Mouse (Mus musculus) WW6 (cell line): ENCODE data around the gene Wfikkn2.

Experiments used
- DNase-seq: peaks from one replicate; pipeline ENCODE4 v3.0.0-alpha.2; 2013; ENCODE audit warnings: low read depth, low spot score

Gene Wfikkn2

DNA sequence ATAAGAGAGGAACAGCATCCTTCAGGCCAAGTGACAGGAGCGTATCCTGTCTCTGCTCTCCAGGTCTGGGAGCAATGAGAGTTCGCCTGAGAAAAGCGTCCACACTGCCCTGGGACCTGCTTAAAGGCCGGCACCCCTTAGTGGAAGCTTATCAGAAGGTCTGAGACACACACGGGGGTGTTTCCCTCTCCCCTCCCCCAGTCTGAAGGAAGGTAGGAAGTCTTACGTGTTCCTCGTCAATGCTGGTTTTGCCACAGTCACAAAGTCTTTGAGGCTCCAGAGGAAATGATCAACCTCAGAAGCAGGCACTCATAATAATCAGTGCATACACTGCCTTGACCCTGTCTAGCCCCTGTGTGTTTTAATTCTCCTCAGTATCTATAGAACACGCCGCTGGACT is 22.3 kb downstream of the Wfikkn2 start:
- DNase-seq, result no peak

DNA sequence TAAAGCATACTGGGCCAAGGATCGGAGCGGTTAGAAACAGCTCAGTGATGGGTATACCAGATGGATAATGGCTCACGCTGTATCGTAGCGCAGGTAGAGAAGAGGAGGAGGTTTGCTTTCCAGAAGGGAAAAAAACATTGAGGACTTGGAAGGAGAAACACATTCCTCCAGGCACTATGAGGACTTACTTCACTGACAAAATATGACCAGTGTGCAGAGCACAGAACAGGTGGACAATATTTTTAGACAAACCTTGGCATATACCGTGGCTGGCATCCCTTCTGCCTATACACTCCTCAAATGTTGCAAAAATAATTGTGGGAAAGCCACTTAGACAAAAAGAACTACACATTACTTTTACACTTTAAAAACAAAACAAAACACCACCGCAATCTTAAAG is 24.5 kb downstream of the Wfikkn2 start:
- DNase-seq, result no peak

DNA sequence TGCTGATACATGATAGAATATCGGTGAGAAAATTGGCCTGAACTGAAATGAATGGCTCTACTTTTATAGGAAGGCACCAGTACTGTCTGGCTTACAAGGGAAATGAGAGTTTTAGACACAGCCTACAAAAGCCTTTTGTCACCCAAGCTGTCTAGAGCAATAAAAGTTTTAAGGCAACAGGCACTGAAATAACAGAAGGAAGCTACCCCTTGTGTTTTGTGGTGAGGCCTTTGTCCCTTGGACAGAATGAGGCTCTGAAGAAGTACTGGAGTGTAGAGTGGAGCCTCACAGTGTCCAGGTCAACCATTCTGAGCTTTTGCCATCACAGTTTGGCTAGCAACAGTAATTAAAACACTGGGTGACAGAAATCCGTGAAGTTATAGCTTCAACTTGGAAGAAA is 29.6 kb downstream of the Wfikkn2 start:
- DNase-seq, result no peak

DNA sequence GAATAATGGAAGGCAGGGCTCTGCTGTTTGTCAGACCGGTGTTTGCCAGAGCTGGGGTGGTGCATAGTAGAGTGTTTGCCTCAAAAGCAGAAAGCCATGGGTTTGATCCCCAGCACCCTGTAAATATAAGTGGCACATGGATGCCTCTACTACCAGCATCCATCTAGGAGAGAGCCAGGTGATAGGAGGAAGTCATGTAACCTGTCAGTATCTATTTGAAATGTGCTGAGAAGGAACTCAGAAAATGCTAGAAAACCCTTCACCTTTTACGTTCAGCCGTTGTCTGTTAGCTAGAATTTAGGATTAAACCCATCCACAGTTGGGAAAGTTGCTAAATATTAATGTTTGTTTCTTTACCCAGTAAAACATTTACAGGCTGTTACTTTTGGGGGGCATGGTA is 30.2 kb downstream of the Wfikkn2 start:
- DNase-seq, result no peak

DNA sequence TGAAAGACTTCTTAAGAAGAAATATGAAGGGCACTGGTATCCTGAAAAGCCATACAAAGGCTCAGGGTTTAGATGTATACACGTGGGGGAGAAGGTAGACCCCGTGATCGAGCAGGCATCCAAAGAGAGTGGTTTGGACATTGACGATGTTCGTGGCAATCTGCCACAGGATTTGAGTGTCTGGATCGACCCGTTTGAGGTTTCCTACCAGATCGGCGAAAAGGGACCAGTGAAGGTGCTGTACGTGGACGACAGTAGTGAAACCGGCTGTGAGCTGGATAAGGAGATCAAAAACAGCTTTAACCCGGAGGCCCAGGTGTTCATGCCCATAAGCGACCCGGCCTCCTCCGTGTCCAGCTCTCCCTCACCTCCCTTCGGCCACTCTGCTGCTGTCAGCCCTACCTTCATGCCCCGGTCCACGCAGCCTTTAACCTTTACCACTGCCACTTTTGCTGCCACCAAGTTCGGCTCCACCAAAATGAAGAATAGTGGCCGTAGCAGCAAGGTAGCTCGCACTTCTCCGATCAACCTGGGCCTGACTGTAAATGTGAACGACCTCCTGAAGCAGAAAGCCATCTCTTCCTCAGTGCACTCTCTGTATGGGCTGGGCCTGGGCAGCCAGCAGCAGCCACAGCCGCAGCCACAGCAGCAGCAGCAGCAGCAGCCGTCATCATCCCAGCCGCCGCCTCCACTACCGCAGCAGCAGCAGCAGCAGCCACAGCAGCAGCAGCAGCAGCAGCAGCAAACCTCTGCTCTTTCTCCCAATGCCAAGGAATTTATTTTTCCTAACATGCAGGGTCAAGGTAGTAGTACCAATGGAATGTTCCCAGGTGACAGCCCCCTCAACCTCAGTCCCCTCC is 31.8 kb downstream of the Wfikkn2 start:
- no peak for DNase-seq

DNA sequence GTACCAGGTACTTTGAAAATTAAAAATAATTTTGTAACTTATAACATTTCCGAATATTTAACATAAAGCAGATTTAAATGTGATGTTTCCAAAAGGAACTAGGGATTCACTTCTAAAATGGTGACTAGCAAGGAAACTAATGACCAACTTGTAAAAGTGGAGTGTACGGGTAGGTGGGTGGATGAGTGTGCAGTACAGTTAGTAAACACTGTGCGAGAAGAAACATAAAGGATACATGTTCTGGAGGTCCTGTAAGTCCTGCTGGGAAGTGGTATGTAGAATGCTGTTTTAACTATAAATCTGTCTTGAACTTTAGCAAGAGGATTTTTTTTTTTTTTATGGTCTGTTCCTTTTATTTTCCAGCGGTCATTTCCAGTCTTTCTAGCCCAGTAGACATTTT is 32.8 kb downstream of the Wfikkn2 start:
- no peak for DNase-seq

- DNase-seq, result no peak
Measured at GRCm38 (mm10) chr11:94212489-94212836, 33.3 kb downstream of the Wfikkn2 start.

DNA sequence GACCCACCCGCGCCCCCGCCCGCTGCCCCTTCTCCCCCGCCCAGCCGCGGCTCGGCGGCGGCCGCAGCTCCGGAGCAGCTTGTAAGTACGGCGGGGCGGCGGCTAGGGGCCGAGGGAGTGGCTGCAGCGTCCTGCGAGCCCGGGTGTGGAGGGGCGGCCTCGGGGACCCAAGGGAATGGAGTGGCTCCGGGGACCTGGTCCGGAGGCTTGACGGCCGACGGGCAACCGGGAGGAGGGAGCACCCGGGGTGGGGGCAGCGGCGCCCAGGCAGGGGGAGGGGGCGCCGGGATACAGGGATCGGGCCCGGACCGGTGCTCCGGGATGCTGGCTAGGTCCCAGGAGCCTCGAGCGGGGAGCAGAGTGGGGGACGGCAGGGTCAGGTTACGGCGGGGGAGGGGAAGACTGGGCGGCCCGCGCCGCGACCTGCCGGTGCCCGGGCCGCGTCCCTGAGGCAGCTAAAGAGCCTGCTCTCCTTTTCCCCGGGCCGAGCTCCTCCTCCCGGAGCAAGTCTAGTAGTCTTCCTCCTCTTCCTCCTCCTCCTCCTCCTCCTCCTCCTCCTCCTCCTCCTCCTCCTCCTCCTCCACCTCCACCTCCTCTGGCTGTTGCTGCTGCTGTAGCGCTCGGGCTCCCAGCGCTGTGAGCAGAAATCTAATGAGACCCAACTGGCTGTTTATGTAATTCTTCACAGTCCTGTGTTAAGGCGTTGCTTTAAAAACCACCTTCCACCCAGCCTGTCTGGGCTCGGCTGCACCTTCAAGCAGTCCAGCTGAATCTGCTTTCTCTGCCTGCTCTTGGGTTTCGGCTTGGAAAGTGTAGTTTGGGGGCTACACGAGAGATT is 33.9 kb downstream of the Wfikkn2 start:
- peak; percentile 31 for DNase-seq

DNA sequence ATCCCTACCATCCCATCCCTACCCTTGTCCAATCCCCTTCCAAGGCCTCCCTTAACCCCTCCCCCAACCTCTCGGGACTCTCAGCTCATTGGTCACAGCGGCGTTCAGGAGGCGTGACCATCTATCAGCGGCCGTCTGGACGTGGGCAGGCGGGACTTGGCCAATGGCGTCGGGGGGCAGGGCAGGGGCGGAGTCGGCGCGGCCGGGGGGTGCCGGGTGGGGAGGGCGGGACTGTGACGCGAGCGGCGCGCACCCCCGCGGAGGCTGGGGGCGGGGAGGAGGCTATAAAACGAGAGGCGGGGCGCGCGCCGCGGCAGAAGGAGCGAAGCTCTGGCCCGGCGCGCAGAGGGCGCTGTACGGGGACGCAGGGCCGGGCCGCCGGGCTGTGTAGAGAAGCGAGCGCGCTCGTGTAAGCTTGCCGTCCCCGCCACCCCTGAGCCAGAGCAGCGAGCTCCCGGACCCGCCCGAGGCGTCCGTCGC is 34.6 kb downstream of the Wfikkn2 start, which contains the start of gene Tob1:
TSS of gene Tob1 (plus strand) at position 331 of the 480 bp plus-strand sequence.
- peak; percentile 100 for DNase-seq

- DNase-seq, result peak; percentile 89
Measured at GRCm38 (mm10) chr11:94210191-94211086, 35.4 kb downstream of the Wfikkn2 start.

DNA sequence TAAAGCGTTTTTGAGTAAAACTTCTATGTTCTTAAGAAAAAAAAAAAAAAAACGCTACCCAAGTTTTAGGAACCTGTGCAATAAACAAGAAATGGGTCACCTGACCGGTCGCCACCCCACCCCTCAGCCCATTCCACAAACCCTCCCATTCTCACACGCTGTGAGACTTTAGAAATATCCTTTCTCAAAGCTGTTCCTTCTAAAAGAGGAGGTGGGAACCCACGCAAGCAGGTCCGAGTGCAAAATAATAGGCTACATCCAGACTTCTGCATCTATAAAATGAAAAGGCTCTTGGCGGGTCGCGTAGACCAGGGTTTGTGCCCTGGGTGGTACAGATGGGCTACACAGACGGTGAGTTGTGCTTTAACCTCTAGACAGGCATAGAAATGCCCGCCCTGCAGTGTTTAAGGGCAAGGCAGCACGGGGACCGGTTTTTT is 36.1 kb downstream of the Wfikkn2 start:
- peak; percentile 22 for DNase-seq

GRCm38 (mm10) chr11:94208811-94209675 is 36.8 kb downstream of the Wfikkn2 start:
- no peak for DNase-seq

DNA sequence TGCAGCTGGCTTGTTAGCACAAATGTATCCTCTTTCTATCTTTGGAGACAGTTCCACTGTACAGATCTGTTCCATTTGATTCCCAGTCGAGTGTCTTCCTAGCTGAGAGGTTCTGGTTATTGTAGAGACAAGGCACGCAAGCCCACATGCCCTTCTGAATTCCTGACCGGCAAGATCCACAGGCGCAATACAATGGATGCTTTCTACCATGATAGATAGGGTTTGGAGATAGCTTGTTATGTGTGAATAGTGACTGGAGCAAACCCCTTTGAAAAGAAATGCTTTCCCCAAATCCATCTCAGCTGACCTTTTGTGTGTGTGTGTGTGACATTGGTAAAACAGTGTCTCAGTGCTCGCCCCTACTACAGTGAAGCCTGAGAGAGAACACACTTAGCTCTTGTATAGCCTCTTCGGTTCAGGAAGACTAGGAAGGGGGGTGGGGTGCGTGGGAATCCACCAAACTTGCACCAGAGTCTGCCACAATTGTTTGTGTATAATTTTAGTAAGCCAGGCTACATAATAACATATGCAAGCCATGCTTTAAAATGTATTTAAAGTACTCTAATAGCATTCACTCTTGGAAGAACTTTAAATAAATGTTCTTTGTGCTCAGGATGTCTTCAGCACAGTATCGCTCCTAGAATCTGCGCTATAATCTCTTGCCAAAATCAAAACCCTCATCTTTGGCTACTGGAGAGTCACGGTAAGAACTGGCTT is 39.2 kb downstream of the Wfikkn2 start:
- no peak for DNase-seq

DNA sequence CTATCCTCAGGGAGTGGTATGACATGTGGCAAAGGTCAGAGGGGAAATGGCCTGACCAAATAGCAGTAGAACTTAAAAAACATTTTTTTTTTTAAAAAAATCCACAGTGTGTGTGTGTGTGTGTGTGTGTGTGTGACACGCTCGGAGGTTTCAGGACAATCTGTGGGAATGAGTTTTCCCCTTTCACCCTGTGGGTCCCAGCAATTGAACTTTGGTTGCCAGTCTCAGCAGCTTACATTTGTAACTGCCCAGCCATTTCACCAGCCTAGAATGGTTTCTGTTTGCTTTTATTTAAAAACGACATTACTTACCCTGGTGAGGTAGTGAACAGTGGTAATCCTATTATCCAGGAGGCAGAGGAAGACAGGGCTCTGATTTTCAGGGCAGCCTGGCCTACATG is 42.7 kb downstream of the Wfikkn2 start:
- no peak for DNase-seq

DNA sequence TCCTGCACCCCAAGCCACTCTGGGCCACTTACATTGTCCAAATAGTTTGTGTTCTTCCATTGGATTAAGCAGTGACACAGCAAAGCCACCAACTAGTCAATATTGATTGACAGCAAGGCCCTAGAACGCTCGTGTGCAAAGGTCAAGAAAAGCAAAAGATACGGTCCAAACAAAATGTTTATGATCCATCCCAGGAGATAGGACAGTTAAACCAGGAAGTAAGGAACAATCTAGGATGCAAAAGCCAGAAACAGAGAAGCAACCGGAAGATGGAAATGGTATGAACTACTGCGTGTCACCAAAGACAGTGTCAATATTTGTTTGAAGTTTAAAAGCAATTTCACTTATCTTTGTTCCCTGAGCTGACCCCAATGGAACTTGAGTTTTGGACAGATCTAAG is 43.7 kb downstream of the Wfikkn2 start:
- no peak for DNase-seq

DNA sequence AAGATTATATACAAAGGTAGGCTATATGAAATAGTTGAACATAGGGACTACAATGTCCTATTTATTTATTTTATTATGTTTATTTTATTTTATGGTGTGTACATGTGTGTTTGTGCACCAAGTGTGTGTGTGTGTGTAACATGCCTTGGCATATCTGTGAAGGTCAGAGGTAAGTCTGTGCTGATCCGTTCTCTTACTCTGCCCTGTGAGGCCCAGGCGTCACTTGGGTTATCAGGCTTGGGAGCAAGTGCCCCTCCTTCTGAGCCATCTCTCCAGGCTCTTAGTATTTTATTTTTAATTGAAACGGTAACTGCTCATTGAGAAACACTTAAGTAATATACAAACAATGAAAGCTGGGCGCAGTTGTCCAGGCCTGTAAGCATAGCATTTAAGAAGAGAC is 45.4 kb downstream of the Wfikkn2 start:
- DNase-seq, result no peak

DNA sequence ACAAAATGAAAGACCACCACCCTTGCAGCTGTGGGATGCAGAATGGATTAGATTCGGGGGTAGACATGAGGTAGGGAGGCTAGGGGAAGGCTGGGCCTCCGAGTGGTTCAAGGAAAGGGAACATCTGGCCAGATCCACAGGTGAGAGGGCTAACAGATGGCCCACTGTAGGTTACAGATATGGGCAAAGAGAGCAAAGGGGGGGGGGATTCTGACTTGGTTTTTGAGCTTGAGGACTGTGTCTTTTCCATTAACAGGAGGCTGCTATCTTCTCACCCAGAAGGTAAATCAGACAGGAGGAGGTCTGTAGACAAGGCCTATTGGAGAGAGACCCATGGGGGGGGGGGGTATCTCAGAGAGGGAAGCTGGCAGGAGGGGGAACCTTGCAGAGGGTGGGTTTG is 46.0 kb downstream of the Wfikkn2 start:
- DNase-seq, result no peak

- no peak for DNase-seq
Measured at GRCm38 (mm10) chr11:94198405-94199146, 47.2 kb downstream of the Wfikkn2 start.

DNA sequence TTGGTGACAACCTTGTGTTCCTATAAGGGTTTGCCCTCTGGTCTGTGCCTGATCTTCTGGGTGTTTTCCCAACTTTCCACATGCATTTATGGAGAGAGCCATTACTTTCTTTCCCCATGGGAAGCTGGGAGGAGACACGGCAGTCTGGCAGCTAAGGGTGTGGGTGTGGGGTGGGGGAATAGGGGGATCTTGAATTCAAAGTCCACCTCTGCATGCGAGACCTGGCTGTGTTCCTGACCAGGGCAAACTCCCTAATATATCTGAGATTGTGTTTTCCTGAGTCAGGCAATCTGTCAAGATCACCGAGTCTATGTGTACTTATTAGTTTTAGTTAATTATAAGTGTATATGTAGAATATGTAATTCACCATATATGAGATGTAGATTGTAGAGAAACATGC is 49.5 kb downstream of the Wfikkn2 start:
- DNase-seq, result no peak
